Mouse (Mus musculus): Measurements from ENCODE around the gene Zc3hav1l.

The Zc3hav1l gene

DNA sequence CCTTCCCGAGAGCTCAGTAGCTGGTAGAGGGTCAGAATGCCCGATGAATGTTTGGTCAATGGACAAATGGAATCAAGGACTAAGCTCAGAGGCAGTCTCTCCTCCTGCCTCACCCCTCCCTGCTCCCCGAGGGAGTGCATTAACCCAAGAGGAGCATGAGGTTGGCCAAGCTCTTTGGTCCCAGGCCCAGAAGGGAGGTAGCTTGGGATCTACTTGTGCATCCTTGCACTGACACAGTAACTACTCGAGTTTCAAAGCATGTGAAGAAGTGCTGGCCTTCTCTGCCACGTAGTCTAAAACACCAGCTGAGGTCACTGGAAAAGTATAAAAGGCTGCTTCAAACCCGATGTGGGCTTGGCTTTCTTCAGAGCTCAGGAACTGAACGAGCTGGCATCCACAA is 34.6 kb downstream of the Zc3hav1l start:
- DNase-seq (ENCODE audit: low spot score in 2 of 2): no peak

DNA sequence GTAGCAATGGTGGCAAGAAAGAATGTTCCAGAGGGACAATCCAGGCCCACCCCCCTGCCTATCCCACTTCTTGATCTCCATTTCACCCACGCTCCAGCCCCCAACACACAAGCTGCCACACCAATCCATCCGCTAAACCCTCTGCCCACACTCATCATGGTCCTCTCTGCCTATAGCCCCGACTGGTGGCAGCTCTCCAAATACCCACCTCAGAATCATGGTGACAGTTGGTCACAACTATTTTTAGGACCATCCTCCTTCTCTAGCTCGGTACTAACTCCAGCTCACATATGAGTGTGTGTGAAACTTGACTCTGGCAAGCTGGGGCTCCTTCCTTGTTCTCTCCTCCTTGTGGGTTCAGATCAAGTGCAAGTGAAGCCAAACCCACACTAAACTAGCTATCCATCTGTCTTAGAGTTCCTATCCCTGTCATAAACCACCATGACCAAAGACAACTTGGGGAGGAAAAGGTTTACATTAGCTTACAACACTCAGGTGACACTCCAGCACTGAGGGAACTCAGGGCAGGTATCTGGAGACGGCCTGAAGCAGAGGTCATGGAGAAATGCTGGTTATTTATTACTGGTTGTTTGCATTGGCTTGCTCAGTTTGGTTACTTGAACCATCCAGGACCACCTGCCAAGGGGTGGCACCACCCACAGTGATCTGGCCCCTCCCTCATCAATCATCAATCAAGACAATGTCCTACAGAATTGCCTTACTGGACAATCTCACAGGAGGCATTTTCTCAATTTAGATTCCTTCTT is 35.5 kb downstream of the Zc3hav1l start:
- peak; percentile 75 to 85 for DNase-seq (ENCODE audit: low spot score in 2 of 2)

DNA sequence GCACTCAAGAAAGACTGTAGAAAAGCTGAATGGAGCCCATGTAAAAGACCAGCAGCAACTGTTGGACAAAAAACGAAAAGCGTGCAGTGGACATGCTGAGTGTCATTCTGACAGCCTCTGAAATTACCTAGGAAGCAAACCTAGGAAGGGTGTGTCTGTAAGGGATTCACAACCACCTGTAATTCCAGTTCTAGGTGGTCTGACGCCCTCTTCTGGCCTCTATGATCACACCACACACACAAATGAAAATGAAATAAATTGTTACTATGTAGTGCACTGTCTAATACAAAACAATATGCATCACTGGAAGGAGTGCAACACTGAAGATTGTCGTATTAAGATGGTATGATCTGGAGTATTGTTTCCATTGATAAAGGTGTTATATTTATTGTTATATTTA is 37.2 kb downstream of the Zc3hav1l start:
- DNase-seq (ENCODE audit: low spot score in 2 of 2): no peak

DNA sequence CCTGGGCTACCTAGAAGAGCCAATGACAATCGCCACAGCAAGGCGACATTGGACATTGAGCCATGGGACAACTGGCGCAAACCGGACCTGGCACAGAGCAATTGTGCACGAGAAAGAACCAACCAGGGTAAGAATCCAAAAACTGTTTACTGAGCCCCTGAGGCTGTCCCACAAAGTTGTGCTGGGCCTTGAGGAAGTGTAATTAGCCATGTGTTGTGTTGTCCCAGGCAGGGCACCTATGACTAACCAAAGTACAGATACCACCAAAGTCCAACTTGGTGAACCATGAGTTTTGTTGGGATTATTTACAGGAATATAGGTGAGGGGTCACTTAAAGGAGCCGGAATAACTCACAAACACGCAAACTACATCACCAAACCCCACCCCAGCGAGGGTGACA is 41.6 kb downstream of the Zc3hav1l start:
- DNase-seq (ENCODE audit: low spot score in 2 of 2): no peak

DNA sequence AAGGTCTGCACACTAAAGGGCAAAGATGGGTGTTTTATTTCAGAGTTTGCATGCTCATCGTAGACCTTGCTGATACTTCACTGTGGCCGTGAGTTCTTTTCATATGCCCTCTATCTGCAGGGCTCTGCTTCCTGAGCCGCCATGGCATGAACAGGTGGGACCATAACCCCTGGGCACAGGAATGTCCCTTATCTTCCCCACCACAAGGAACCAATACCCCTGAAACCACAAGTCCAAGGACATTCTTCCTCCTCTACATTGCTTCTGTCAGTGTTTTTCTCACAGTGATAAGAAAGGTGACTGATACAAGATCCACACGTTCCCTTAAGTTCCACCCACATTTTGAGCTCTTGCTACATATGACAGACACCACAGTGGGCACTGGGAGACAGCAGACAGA is 42.3 kb downstream of the Zc3hav1l start:
- no peak for DNase-seq (ENCODE audit: low spot score in 2 of 2)

DNA sequence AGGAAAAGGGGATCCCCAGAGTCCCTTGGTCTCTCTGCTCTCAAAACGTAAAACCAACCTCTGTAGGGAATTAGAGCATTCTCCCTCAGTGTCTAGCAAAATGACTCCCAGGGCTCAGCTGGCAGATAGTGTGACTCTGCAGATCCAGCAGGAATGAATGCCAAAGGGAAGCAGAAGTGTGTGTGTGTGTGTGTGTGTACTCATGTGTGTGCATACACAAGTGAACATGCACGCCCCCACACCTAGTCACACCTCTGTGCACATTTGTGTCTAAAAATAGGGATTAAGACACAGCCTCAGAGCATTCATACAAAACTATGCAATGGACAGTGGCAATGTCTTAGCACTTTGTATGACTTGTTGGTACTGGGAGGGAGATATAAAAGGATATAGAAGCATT is 43.3 kb downstream of the Zc3hav1l start:
- DNase-seq (ENCODE audit: low spot score in 2 of 2): no peak

DNA sequence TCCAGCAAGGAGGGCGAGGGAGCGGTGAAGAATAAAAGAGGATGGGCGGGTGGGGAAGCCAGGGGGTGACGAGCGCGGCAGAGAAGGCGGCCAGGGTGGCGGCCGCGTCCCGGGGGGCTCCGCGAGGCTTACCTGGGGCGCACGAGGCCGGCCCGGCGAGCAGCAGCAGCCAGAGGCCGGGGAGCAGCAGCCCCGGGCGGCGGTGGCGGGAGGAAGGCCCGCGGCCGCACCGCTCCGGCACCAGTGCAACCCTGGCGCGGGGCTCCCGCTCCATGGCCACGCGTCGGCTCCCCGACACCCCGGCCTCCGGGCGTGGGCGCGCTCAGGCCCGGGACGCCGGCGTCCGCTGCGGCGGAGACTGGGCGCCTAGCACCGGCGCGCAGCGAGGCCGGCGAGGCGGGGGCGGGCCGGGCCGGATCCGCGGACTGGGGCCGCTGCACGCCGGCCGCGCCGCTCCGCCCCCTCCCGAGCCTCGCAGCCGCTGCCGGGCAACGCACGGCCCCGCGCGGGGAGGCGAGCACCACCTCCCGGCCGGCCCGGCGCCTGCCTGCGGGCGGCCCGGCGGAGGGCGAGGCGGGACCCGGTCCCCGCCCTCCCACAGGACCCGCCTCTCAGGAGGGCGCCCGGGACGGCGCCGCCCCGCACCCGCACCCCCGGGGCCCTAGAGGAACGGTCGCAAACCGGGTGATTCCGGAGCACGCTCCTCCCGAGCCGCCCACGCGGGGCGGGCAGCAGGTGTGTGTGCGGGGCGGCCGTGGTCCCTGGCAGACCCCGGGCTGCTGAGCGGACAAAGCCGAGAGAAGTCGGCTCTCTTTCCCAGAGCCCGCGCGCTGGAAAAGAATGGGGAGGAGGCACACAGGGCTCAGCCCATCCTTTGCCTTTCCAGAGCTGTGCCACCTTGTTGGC is 45.1 kb downstream of the Zc3hav1l start, which contains the start of gene D630045J12Rik:
TSS of gene D630045J12Rik (minus strand) at position 274 of the 906 bp plus-strand sequence.
- DNase-seq (ENCODE audit: low spot score in 2 of 2): peak in 1 of 2 experiments; percentile 58

DNA sequence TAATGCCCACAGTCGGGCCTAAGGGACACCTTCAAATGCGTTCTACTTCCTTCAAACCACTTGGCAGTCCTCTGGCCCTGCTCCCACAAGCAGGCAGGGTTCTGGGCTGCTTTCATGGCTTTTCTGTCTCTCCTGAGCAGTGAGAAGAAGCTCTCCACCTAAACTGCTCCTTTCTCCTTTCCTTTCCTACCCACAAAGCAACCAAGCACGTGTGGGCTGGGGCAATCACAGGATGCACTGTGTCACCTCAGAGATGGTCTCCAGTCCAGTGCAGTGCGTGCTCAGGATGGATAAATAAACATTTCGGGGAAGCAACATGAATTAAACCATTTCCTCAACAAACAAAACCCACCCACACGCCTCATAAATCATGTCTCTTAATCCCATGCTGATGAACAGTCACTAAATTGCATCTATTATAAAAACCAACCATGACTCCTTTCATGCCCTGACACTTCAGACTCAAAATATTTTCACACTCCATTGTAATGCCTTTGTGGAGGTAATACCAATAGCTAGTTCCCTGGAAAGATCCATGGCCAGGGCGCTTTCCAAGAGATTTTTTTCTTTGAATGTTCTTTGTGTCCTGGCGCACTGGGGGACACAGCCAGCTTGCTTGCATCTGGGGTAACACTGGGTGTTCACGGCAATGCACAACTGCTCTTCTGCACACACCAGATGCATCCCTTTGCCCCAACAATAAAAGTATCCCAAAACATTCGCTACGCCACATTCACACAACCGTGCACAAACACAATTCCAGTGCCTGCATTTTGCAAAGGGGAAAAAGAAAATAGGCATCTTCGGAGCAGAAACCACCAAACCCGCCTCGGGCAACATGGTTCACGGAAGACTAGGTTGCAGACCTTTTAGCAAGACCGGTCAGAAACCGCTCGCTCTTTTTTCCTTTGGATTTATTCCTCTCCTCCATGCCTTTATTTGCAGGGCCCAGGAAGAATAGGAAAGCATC is 46.0 kb downstream of the Zc3hav1l start:
- no peak for DNase-seq (ENCODE audit: low spot score in 2 of 2)

DNA sequence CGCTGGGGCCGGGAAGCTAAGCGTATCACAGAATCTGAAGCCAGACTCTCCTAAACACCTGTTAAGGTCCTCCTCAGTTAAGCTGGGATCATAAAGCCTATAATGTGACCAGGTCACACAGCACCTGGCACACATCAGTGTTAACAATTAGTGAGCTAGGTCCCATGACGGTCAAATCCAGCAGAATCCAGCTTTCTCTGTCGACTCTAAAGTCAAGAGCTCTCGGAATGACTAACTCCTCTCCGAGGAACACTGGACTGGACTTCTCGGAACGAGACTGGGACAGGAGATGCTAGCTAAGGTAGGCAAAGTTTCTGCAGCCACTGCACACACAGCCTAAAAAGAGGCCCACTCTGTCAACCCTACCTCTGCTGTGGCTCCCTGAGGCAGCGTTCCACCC is 46.9 kb downstream of the Zc3hav1l start:
- no peak for DNase-seq (ENCODE audit: low spot score in 2 of 2)

DNA sequence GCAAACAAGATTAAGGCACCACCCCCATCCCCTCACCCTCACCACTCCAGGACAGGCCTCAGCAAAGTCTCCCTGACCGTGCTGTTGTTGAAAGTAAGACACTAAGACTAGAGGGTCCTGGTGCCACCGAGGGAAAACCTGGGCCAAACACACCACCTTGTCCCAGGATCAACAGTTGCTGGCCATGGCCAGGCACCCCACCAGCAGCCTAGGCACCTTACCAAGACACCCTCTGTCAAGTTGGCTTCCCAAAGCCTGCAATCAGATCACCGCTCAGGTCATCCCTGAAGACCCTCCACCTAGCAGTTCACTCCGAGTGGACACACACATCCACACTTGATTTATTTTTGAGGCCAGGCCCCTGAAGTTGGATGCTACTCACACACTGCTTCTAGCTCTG is 47.6 kb downstream of the Zc3hav1l start:
- DNase-seq (ENCODE audit: low spot score in 2 of 2): no peak

DNA sequence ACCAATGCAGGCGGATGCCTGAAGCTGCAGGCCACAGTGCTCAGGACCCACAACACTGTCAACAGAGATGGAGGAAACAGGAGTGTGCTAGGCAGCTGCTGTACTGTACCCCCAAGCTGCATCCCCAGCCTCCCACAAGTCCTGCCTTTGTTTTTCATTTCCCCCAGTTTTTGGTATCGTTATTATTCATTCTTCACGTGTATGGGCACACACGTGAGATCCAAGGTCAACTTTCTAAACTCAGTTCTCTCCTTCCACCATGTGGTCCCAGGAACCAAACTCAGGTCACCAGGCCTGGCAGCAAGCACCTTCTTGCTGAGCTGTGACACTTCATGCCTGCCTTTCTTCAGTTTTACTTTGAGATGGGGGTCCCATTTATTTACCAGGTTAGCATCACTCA is 51.7 kb downstream of the Zc3hav1l start:
- no peak for DNase-seq (ENCODE audit: low spot score in 2 of 2)

DNA sequence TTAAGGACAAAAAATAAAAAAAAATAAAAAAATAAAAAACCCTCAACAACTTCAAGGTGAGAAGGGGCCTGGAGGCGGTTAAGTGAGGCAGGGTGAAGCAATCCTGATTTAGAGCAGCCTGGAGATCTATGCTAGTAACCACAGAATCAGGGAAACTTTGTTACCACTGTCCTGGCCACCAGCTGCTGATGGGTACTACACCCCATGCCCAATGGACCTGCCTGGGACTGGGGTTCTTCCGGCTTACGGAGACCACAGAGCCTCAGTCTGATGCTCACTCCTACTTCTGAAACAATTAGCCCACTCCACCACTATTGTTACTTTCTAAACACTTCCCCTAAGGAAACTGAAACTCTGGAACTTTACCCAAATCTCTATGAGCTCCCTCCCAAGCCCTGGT is 54.3 kb downstream of the Zc3hav1l start:
- no peak for DNase-seq (ENCODE audit: low spot score in 2 of 2)

DNA sequence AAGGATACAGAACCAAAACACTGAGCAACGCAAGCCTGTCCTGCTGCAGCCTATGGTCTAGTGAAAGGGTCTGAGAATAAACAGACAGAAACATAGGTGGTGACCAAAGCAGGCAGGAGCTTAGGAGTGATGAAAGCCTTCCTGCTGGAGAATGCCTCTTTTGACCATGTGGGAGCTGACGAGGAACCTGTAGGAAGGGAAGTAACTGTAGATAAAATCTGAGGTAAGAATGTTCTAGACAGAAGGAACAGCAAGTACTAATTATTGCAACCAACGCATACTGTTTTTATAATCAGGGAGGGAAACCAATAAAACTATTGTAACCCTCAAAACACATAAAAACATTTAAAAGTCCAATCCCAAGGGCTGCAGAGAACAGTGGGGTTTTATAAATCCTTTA is 54.9 kb downstream of the Zc3hav1l start:
- DNase-seq (ENCODE audit: low spot score in 2 of 2): no peak

DNA sequence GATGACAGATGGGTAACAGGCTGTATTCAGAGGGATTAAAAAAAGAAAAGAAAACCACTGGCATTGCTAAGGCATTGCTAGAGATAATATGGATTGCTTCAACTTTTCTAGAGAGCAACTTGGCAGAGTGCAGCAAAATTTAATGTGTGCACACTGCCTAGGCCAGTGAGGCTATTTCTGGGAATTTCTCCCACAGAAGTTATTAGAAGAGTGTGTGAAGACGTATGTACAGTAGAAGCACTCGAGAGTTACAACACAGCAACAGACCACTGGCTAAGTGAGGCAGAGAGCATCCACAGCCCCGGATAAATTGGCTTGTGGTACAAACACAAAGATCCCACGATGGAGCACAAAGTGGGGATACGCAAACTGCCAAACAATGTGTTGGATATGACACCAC is 56.2 kb downstream of the Zc3hav1l start:
- no peak for DNase-seq (ENCODE audit: low spot score in 2 of 2)

DNA sequence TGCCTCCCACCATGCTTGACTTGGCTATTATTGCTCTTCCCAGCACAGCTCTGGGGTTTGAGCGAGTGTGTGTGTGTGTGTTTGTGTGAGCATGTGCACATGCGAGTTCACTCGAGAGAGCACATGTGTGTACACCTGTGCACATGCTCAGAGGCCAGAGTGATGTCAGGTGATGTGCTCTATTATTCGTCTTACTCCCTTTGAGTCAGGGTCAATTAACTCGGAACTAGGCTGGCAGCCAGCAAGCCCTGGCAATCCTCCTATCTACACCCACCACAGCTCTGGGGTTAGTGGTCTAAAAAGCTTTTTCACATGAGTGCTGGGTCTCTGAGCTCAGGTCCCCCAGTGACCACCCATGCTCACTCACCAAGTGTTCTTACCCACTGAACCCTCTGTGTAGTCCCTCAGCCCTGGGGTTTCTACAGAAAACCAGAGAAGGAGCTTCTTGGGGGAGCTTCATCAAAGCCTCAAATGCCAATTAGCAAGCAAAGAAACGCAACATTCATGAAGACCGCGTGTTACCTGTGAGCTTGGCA is 56.7 kb downstream of the Zc3hav1l start:
- no peak for DNase-seq (ENCODE audit: low spot score in 2 of 2)

DNA sequence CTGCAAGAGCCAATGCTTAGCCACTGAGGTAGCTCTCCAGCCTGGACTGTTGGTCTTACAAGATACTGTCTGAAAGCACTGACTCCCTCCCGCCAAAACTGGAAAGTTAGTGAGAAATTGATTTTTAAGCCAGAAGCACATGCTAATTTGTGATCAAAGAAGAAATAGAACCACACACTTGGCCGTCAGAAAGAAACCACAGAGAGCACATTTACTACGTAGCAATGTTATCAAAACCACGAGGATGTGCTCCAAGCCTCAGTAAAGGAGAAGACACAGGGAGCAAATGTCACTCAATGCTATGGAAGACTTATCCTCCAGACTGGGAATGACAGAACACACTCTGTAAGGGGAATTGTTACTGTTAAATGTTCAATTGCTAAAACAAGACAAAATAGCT is 57.6 kb downstream of the Zc3hav1l start:
- DNase-seq (ENCODE audit: low spot score in 2 of 2): no peak

DNA sequence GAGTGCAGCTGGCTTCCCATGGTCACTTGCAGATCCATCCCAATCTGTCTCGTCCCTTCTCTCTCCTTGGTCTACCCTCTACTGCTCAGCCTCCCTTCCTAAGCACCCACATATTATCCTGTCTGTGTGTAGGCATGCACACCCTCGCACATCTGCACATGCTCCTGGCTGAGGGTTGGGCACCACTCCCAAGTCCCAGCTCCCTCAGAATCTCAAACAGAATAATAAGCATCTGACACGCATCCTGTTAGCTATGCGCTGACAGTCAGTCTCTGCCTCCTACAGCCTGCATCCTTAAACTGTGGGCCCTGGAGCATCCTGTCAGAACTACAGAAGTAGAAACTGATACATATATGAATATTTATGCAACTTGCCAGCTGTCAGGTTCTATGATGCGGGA is 58.4 kb downstream of the Zc3hav1l start:
- DNase-seq (ENCODE audit: low spot score in 2 of 2): peak; percentile 64 to 78

DNA sequence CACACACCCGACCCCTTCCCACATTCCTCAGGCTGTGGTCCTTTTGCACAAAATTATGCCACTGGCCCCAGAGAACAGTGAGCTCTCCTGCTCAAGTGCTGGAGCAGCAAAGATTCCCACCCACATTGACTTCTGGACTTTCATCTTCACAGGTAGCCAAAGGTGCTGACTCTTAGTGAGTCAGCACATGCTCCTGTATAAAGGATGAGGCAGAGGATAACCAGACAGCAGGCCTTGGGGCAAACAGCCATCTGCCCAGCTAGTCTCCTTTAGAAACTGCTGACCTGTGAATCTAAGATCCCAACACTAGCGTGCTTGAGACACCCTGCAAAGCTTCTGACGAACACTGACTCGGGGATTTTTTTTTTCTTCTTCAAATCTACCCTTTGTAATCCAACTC is 60.7 kb downstream of the Zc3hav1l start:
- DNase-seq (ENCODE audit: low spot score in 2 of 2): no peak

Measured in frontal cortex, postnatal 36 days (tissue).